Mouse (Mus musculus) T-helper 17 cell (primary cell): ENCODE data around the gene Lysmd4.

Experiments
- in situ Hi-C, 2 experiments: fragments of 300-600 bp; cut with MboI, MseI; formaldehyde crosslinking; loops; 1 replicate in 1 of 2; 2 replicates in 1 of 2; pipeline ENCODE4 v1.15.1; 2025; ENCODE audit warnings: high pct_unique_total_duplicates in 2 of 2

Gene Lysmd4

GRCm38 (mm10) chr7:67222220-67222862, at the start of gene Lysmd4:
Lysmd4 (plus strand) TSS chr7:67222544.
- in situ Hi-C loops: no loop called here

GRCm38 (mm10) chr7:67173522-67174195, 48.7 kb upstream of the Lysmd4 start:
- in situ Hi-C loops: no loop called here

- in situ Hi-C loops: loop anchor here in 1 of 2 experiments (10.0 kb wide), 1 partner anchor 469 kb away; no protein-coding TSS in a partner anchor
These were observed 38.6 kb upstream of the Lysmd4 start for GRCm38 (mm10) chr7:67183786-67184185.

GRCm38 (mm10) chr7:67199412-67199811, 22.9 kb upstream of the Lysmd4 start:
- in situ Hi-C loops: no loop called here

- in situ Hi-C loops: loop anchor here (5.0 to 10.0 kb wide), 2 partner anchors 386 to 489 kb away; no protein-coding TSS in a partner anchor
These were observed 18.7 kb upstream of the Lysmd4 start for GRCm38 (mm10) chr7:67203625-67204024.

GRCm38 (mm10) chr7:67205734-67206425, 16.5 kb upstream of the Lysmd4 start:
- in situ Hi-C loops: loop anchor here in 1 of 2 experiments (10.0 kb wide), 1 partner anchor 491 kb away; no protein-coding TSS in a partner anchor

- in situ Hi-C loops: loop anchor here in 1 of 2 experiments (10.0 kb wide), 1 partner anchor 492 kb away; no protein-coding TSS in a partner anchor
These were observed 15.8 kb upstream of the Lysmd4 start for GRCm38 (mm10) chr7:67206496-67206895.

GRCm38 (mm10) chr7:67207701-67208100, 14.6 kb upstream of the Lysmd4 start:
- in situ Hi-C loops: loop anchor here in 1 of 2 experiments (10.0 kb wide), 1 partner anchor 493 kb away; no protein-coding TSS in a partner anchor

GRCm38 (mm10) chr7:67208317-67208716, 14.0 kb upstream of the Lysmd4 start:
- in situ Hi-C loops: loop anchor here in 1 of 2 experiments (10.0 kb wide), 1 partner anchor 494 kb away; no protein-coding TSS in a partner anchor

GRCm38 (mm10) chr7:67210004-67210833, 12.1 kb upstream of the Lysmd4 start:
- in situ Hi-C loops: loop anchor here in 1 of 2 experiments (10.0 kb wide), 2 partner anchors 385 to 1025 kb away; no protein-coding TSS in a partner anchor

- in situ Hi-C loops: loop anchor here in 1 of 2 experiments (10.0 kb wide), 2 partner anchors 387 to 1027 kb away; no protein-coding TSS in a partner anchor
These were observed 11.0 kb upstream of the Lysmd4 start for GRCm38 (mm10) chr7:67211341-67211740.

GRCm38 (mm10) chr7:67211971-67212370, 10.4 kb upstream of the Lysmd4 start:
- in situ Hi-C loops: loop anchor here in 1 of 2 experiments (10.0 kb wide), 2 partner anchors 387 to 1027 kb away; no protein-coding TSS in a partner anchor

GRCm38 (mm10) chr7:67213589-67213988, 8.8 kb upstream of the Lysmd4 start:
- in situ Hi-C loops: loop anchor here in 1 of 2 experiments (10.0 kb wide), 2 partner anchors 389 to 1029 kb away; no protein-coding TSS in a partner anchor

- in situ Hi-C loops: loop anchor here (5.0 to 10.0 kb wide), 4 partner anchors 392 to 1032 kb away; no protein-coding TSS in a partner anchor
These were observed 6.0 kb upstream of the Lysmd4 start for GRCm38 (mm10) chr7:67216351-67216750.

- in situ Hi-C loops: loop anchor here (5.0 to 10.0 kb wide), 4 partner anchors 392 to 1032 kb away; no protein-coding TSS in a partner anchor
These were observed 5.3 kb upstream of the Lysmd4 start for GRCm38 (mm10) chr7:67217025-67217424.

- in situ Hi-C loops: loop anchor here in 1 of 2 experiments (25.0 kb wide), 1 partner anchor 136 kb away; the partner anchor contains the start of gene Mef2a
These were observed 3.7 kb downstream of the Lysmd4 start for GRCm38 (mm10) chr7:67225943-67226625.

- in situ Hi-C loops: loop anchor here in 1 of 2 experiments (25.0 kb wide), 1 partner anchor 135 kb away; the partner anchor contains the start of gene Mef2a
These were observed 5.2 kb downstream of the Lysmd4 start for GRCm38 (mm10) chr7:67227538-67227937.

GRCm38 (mm10) chr7:67228390-67228789, 6.0 kb downstream of the Lysmd4 start:
- in situ Hi-C loops: loop anchor here in 1 of 2 experiments (25.0 kb wide), 1 partner anchor 134 kb away; the partner anchor contains the start of gene Mef2a

- in situ Hi-C loops: loop anchor here in 1 of 2 experiments (25.0 kb wide), 1 partner anchor 133 kb away; the partner anchor contains the start of gene Mef2a
These were observed 6.7 kb downstream of the Lysmd4 start for GRCm38 (mm10) chr7:67228891-67229602.
